Mouse (Mus musculus): ENCODE results near the gene Papola.

- TF ChIP-seq CTCF (conservative IDR thresholded peaks at IDR 0.05; ENCODE audit: insufficient read depth, insufficient read length, low read depth, low read length) (peak; percentile 66), POLR2A (IDR thresholded peaks at IDR 0.05; ENCODE audit: low read depth, low read length) (no peak)
Measured at GRCm38 (mm10) chr12:105854639-105855038, 70.1 kb downstream of the Papola start.
